Mouse (Mus musculus): Measurements from ENCODE around the gene Gm20388. TPM values are rescaled to one million over a fixed set of nuclear protein-coding genes. Genes with fewer than 3 reads are reported as not detected.

The Gm20388 gene
- polyA plus RNA-seq, 2 experiments = 8.5 TPM; not detected in 1

- Histone ChIP-seq H3K27ac (no peak overlapping the region), H3K4me1 (replicated peaks; ENCODE audit: control insufficient read depth in 2 of 2, insufficient read depth in 2 of 2, low read length in 1 of 2) (no peaks in the 10 kb centered on the region; a peak in 1 of 4 replicates), H3K9me3 (ENCODE audit: control insufficient read depth, low read length) (no peaks in the 10 kb centered on the region), H3K9ac (replicated peaks) (no peak overlapping the region), H3K36me3 (replicated peaks; ENCODE audit: control insufficient read depth, insufficient read depth, low read depth) (no peaks in the 10 kb centered on the region), H3K27me3 (ENCODE audit: control insufficient read depth, insufficient read depth, low read length) (no peaks in the 10 kb centered on the region), H3K4me2 (ENCODE audit: low read depth) (no peak overlapping the region), H3K4me3 (ENCODE audit: insufficient read depth in 1 of 2, low read depth in 2 of 2, low read length in 2 of 2) (no peak overlapping the region)
- WGBS (ENCODE audit: insufficient replicate concordance) = 36% methylated on average over 1 of the region's 1 CpGs
- DNase-seq (ENCODE audit: low read depth in 3 of 3, low spot score in 3 of 3) (no peak), ATAC-seq (ENCODE audit: insufficient read depth) (no peak)
- TF ChIP-seq EP300 (IDR thresholded peaks at IDR 0.05; ENCODE audit: low read depth) = no peak
- TF ChIP-seq CTCF (IDR thresholded peaks at IDR 0.05; ENCODE audit: low read depth) = no peak
Measured at GRCm38 (mm10) chr8:124348087-124348486, 4437.4 kb downstream of the Gm20388 start.

GRCm38 (mm10) chr8:124349663-124350062 lies 4439.0 kb downstream of the Gm20388 start:
- TF ChIP-seq EP300 (IDR thresholded peaks at IDR 0.05; ENCODE audit: low read depth) (no peak), CTCF (IDR thresholded peaks at IDR 0.05; ENCODE audit: low read depth) (peak; percentile 95)
- DNase-seq (ENCODE audit: low read depth in 3 of 3, low spot score in 3 of 3) (peak; percentile 25 to 30 (median 30)), ATAC-seq (ENCODE audit: insufficient read depth) (no peak)
- Histone ChIP-seq H3K4me2 (ENCODE audit: low read depth) (no peak overlapping the region), H3K9ac (replicated peaks) (no peak overlapping the region), H3K4me3 (ENCODE audit: insufficient read depth in 1 of 2, low read depth in 2 of 2, low read length in 2 of 2) (no peak overlapping the region), H3K27me3 (ENCODE audit: control insufficient read depth, insufficient read depth, low read length) (no peaks in the 10 kb centered on the region), H3K9me3 (ENCODE audit: control insufficient read depth, low read length) (no peaks in the 10 kb centered on the region), H3K36me3 (replicated peaks; ENCODE audit: control insufficient read depth, insufficient read depth, low read depth) (no peaks in the 10 kb centered on the region), H3K4me1 (replicated peaks; ENCODE audit: control insufficient read depth in 2 of 2, insufficient read depth in 2 of 2, low read length in 1 of 2) (no peaks in the 10 kb centered on the region), H3K27ac (no peak overlapping the region)
- 31% methylated on average over 7 of the region's 7 CpGs for WGBS (ENCODE audit: insufficient replicate concordance)

- no peak for TF ChIP-seq CTCF (IDR thresholded peaks at IDR 0.05; ENCODE audit: low read depth)
- TF ChIP-seq EP300 (IDR thresholded peaks at IDR 0.05; ENCODE audit: low read depth) = no peak
- 42% methylated on average over 5 of the region's 5 CpGs for WGBS (ENCODE audit: insufficient replicate concordance)
- Histone ChIP-seq H3K9me3 (ENCODE audit: control insufficient read depth, low read length) (no peaks in the 10 kb centered on the region), H3K9ac (replicated peaks) (no peak overlapping the region), H3K4me1 (replicated peaks; ENCODE audit: control insufficient read depth in 2 of 2, insufficient read depth in 2 of 2, low read length in 1 of 2) (no peaks in the 10 kb centered on the region), H3K27ac (no peak overlapping the region), H3K27me3 (ENCODE audit: control insufficient read depth, insufficient read depth, low read length) (no peaks in the 10 kb centered on the region), H3K36me3 (replicated peaks; ENCODE audit: control insufficient read depth, insufficient read depth, low read depth) (no peaks in the 10 kb centered on the region), H3K4me2 (ENCODE audit: low read depth) (no peak overlapping the region), H3K4me3 (ENCODE audit: insufficient read depth in 1 of 2, low read depth in 2 of 2, low read length in 2 of 2) (no peak overlapping the region)
- DNase-seq (ENCODE audit: low read depth in 3 of 3, low spot score in 3 of 3) = no peak
- ATAC-seq (ENCODE audit: insufficient read depth) = no peak
Measured at GRCm38 (mm10) chr8:124351636-124352035, 4441.0 kb downstream of the Gm20388 start.

- Histone ChIP-seq H3K4me3 (ENCODE audit: insufficient read depth in 1 of 2, low read depth in 2 of 2, low read length in 2 of 2) (no peak overlapping the region), H3K9me3 (ENCODE audit: control insufficient read depth, low read length) (no peaks in the 10 kb centered on the region), H3K4me2 (ENCODE audit: low read depth) (no peak overlapping the region), H3K27ac (no peak overlapping the region), H3K36me3 (replicated peaks; ENCODE audit: control insufficient read depth, insufficient read depth, low read depth) (no peaks in the 10 kb centered on the region), H3K4me1 (replicated peaks; ENCODE audit: control insufficient read depth in 2 of 2, insufficient read depth in 2 of 2, low read length in 1 of 2) (no peaks in the 10 kb centered on the region), H3K27me3 (ENCODE audit: control insufficient read depth, insufficient read depth, low read length) (no peaks in the 10 kb centered on the region), H3K9ac (replicated peaks) (no peak overlapping the region)
- TF ChIP-seq EP300 (IDR thresholded peaks at IDR 0.05; ENCODE audit: low read depth) = no peak
- ATAC-seq (ENCODE audit: insufficient read depth) = no peak
- DNase-seq (ENCODE audit: low read depth in 3 of 3, low spot score in 3 of 3) = no peak
- 67% methylated on average over 3 of the region's 3 CpGs for WGBS (ENCODE audit: insufficient replicate concordance)
Measured at GRCm38 (mm10) chr8:124360911-124361310, 4450.3 kb downstream of the Gm20388 start.

- TF ChIP-seq EP300 (IDR thresholded peaks at IDR 0.05; ENCODE audit: low read depth) = no peak
- no peak for TF ChIP-seq CTCF (IDR thresholded peaks at IDR 0.05; ENCODE audit: low read depth)
- DNase-seq (ENCODE audit: low read depth in 3 of 3, low spot score in 3 of 3) (no peak), ATAC-seq (ENCODE audit: insufficient read depth) (no peak)
- no peaks in the 10 kb centered on the region for H3K9me3 ChIP-seq (ENCODE audit: control insufficient read depth, low read length)
- H3K27me3 ChIP-seq (ENCODE audit: control insufficient read depth, insufficient read depth, low read length) = no peaks in the 10 kb centered on the region
- H3K36me3 ChIP-seq (replicated peaks; ENCODE audit: control insufficient read depth, insufficient read depth, low read depth) = no peaks in the 10 kb centered on the region
- no peaks in the 10 kb centered on the region for H3K4me1 ChIP-seq (replicated peaks; ENCODE audit: control insufficient read depth in 2 of 2, insufficient read depth in 2 of 2, low read length in 1 of 2)
- no peak overlapping the region for H3K4me3 ChIP-seq (ENCODE audit: insufficient read depth in 1 of 2, low read depth in 2 of 2, low read length in 2 of 2)
- WGBS (ENCODE audit: insufficient replicate concordance) = 67% methylated on average over 11 of the region's 11 CpGs
- no peak overlapping the region for H3K4me2 ChIP-seq (ENCODE audit: low read depth)
- H3K27ac ChIP-seq = no peak overlapping the region
- H3K9ac ChIP-seq (replicated peaks) = no peak overlapping the region
Measured at GRCm38 (mm10) chr8:124361773-124362427, 4451.3 kb downstream of the Gm20388 start.

All from liver, embryonic 14.5 days (tissue).